Mouse (Mus musculus) midbrain, embryonic 16.5 days (tissue): Measurements from ENCODE around the gene Tmc2. TPM values are rescaled to one million over a fixed set of nuclear protein-coding genes. Genes with fewer than 3 reads are reported as not detected.

Experiments used
- ATAC-seq: fragments of 200-750 bp; cut with Nextera tagmentation; 2 replicates; pipeline ENCODE4 v1.8.0; 2017; ENCODE audit warnings: moderate TSS enrichment
- H3K27ac ChIP-seq: fragments of 300-500 bp; sonication (generic); 2 replicates; pipeline ENCODE4 v1.5.1; 2014; ENCODE audit warnings: mild to moderate bottlenecking, low read length, mixed read lengths
- H3K27me3 ChIP-seq: fragments of 300-500 bp; sonication (generic); 2 replicates; pipeline ENCODE4 v1.6.1; 2014; ENCODE audit warnings: low read depth, low read length, mixed read lengths; ENCODE audit not compliant: control insufficient read depth, insufficient read depth
- H3K36me3 ChIP-seq: fragments of 300-500 bp; sonication (generic); 2 replicates; pipeline ENCODE4 v1.6.1; 2014; ENCODE audit warnings: mild to moderate bottlenecking, low read length, moderate library complexity, mixed read lengths; ENCODE audit not compliant: control insufficient read depth, insufficient read depth
- H3K4me1 ChIP-seq: fragments of 300-500 bp; sonication (generic); 2 replicates; pipeline ENCODE4 v1.6.1; 2014; ENCODE audit warnings: mild to moderate bottlenecking, low read length, mixed read lengths; ENCODE audit not compliant: control insufficient read depth, insufficient read depth
- H3K4me2 ChIP-seq: fragments of 300-500 bp; sonication (generic); 2 replicates; pipeline ENCODE4 v1.6.1; 2014; ENCODE audit warnings: mild to moderate bottlenecking, low read length, mixed read lengths
- H3K4me3 ChIP-seq: fragments of 300-500 bp; sonication (generic); 2 replicates; pipeline ENCODE4 v1.5.1; 2014; ENCODE audit warnings: low read depth, mild to moderate bottlenecking, low read length, moderate library complexity, mixed read lengths
- H3K9ac ChIP-seq: fragments of 300-500 bp; sonication (generic); 2 replicates; pipeline ENCODE4 v1.6.1; 2014; ENCODE audit warnings: low read depth, low read length, mixed read lengths
- H3K9me3 ChIP-seq: fragments of 300-500 bp; sonication (generic); replicated peaks from 2 replicates; pipeline ENCODE4 v1.6.1; 2014; ENCODE audit warnings: mild to moderate bottlenecking, low read length, mixed read lengths; ENCODE audit not compliant: control insufficient read depth, poor library complexity, severe bottlenecking
- WGBS: fragments of 180-500 bp; shearing (Covaris S2); extraction: QIAGEN DNeasy Blood & Tissue Kit; methylation state at CpG from one replicate; pipeline ENCODE4 v1.1.7; 2014; 5-methylcytosine and 5-hydroxymethylcytosine counted together
- polyA plus RNA-seq: library from polyadenylated mRNA; unstranded; fragments of >200 nt; fragmentation: Nextera tagmentation; extraction: Ambion mirVana; gene quantifications from 2 replicates; pipeline ENCODE4 v1.2.1, GENCODE M21; 2015

Gene Tmc2
- polyA plus RNA-seq, 1 experiment from 2014 or later = not detected

- WGBS = 2% methylated on average over 20 of the region's 20 CpGs
- Histone ChIP-seq H3K9ac (peak overlapping the region; percentile 88), H3K27me3 (no peaks in the 10 kb centered on the region), H3K4me3 (peak overlapping the region; percentile 85), H3K4me2 (peak overlapping the region; percentile 76), H3K4me1 (peaks cover 20% of the 10 kb centered on the region), H3K27ac (no peak overlapping the region), H3K9me3 (no peaks in the 10 kb centered on the region), H3K36me3 (no peaks in the 10 kb centered on the region; the same call in 1 of the 2 replicates)
- ATAC-seq = 0 out of 2 replicates have a peak, but pooled peaks have one; percentile 4
Observed at GRCm38 (mm10) chr2:130296134-130296745, 101.2 kb downstream of the Tmc2 start.

GRCm38 (mm10) chr2:130297580-130297979 lies 102.6 kb downstream of the Tmc2 start:
- no peaks in the 10 kb centered on the region; the same call in 1 of the 2 replicates for H3K36me3 ChIP-seq
- no peak overlapping the region for H3K27ac ChIP-seq
- WGBS = 91% methylated on average over 9 of the region's 9 CpGs
- H3K4me2 ChIP-seq = no peak overlapping the region
- no peak for ATAC-seq
- no peaks in the 10 kb centered on the region for H3K27me3 ChIP-seq
- no peaks in the 10 kb centered on the region for H3K9me3 ChIP-seq
- H3K9ac ChIP-seq = no peak overlapping the region
- peaks cover 20% of the 10 kb centered on the region for H3K4me1 ChIP-seq
- no peak overlapping the region for H3K4me3 ChIP-seq

GRCm38 (mm10) chr2:130303014-130303413 lies 108.0 kb downstream of the Tmc2 start:
- Histone ChIP-seq H3K4me1 (no peaks in the 10 kb centered on the region), H3K4me3 (no peak overlapping the region), H3K36me3 (peaks cover 3% of the 10 kb centered on the region; the same call in 1 of the 2 replicates), H3K9me3 (no peaks in the 10 kb centered on the region), H3K4me2 (no peak overlapping the region), H3K9ac (no peak overlapping the region), H3K27ac (no peak overlapping the region), H3K27me3 (no peaks in the 10 kb centered on the region)
- 42% methylated on average over 4 of the region's 4 CpGs for WGBS
- ATAC-seq = no peak

Other genes with a start within 250 kb of the Tmc2 start
- not detected in 2 replicates for gene Tgm3, start 182.8 kb upstream of the Tmc2 start, polyA plus RNA-seq
- gene Tgm6, start 82.8 kb upstream of the Tmc2 start, polyA plus RNA-seq = 0.65 and 0.75 TPM in 2 replicates
- 286 and 305 TPM in 2 replicates for gene Snrpb, start 15.8 kb upstream of the Tmc2 start, polyA plus RNA-seq
- gene Nop56, start 79.2 kb downstream of the Tmc2 start, polyA plus RNA-seq = 237 and 239 TPM in 2 replicates
- gene Idh3b, start 89.4 kb downstream of the Tmc2 start, polyA plus RNA-seq = 170 and 186 TPM in 2 replicates
- 3.7 and 4.6 TPM in 2 replicates for gene Ebf4, start 100.0 kb downstream of the Tmc2 start, polyA plus RNA-seq
- 20.7 and 26.2 TPM in 2 replicates for gene Cpxm1, start 202.4 kb downstream of the Tmc2 start, polyA plus RNA-seq
- 0.14 TPM in 1 of 2 replicates, not detected in the other for gene Gm28372, start 210.0 kb downstream of the Tmc2 start, polyA plus RNA-seq
- gene 1700020A23Rik, start 210.1 kb downstream of the Tmc2 start, polyA plus RNA-seq = 0.51 TPM in 1 of 2 replicates, not detected in the other
- 0.21 TPM in 1 of 2 replicates, not detected in the other for gene Tmem239, start 211.3 kb downstream of the Tmc2 start, polyA plus RNA-seq
- gene Vps16, start 229.1 kb downstream of the Tmc2 start, polyA plus RNA-seq = 99.2 and 110 TPM in 2 replicates
- 15.4 and 15.7 TPM in 2 replicates for gene Pced1a, start 229.5 kb downstream of the Tmc2 start, polyA plus RNA-seq